Mouse (Mus musculus) right cerebral cortex, postnatal 25 days (tissue): ENCODE results near the gene Flrt1.

ENCODE experiments used
- DNase-seq: peaks from one replicate; pipeline ENCODE4 v3.0.0; 2022

Flrt1 gene

DNA sequence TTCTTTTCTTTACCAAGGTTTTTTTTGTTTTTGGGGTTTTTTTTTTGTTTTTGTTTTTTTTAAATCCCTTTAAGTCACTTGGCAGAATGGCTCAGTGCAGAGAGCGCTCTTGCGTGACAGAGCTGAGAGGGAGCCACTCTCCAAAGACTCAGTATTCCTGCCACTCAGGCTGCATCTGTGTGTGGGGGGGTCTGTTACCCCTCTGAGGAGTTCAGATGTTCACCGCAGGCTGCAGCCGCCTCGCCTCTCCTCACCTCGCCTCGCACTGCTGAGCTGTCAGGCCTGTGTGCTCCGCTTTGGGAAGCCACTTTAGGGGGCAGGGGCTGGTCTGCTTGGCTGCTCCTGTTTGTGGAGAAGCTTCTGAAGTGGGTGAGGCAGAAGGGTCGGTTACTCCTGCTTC, at the start of gene Flrt1:
Gene Flrt1, minus strand, starts transcription at position 186 of the 400 bp plus-strand sequence.
- no peak for DNase-seq

DNA sequence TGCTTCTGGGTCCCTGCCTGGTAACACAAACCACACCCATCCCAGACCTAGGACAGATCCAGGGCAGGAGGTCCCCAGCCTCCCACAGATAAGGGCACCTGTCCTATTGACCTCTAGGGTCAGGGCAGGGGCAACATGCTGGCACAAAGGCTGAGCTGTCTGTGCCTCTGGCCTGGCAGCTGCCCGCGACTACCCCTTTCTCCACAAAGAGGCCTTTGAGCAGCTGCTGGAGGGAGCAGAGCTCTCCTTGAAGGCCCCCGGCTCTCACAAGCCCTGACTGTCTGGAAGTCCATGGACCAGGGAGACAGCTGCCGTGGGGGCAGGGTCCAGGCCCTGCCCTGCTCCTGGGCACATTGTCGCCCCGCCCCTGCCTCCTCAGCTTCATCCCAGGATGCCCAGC, 49.7 kb upstream of the Flrt1 start:
- DNase-seq, result no peak

DNA sequence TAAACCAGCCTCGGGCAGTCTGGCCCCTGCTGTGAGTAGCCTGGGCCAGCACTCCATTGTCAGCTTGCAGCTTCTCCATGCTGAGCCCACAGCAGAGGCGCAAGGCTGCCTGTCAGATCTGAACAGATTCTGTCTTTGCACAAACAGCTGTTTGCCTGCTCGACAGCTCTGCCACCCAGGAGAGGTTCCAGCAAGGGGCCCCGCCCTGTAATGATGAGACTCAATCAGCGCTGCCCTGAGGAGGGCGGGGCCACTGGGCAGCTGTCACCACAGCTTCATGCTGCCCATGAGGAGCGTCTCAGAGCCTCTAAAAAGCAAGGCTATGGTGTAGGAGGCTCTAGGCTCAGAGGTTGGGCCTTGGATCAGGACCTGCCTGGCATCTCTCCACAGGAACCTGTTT, 47.7 kb upstream of the Flrt1 start:
- no peak for DNase-seq

DNA sequence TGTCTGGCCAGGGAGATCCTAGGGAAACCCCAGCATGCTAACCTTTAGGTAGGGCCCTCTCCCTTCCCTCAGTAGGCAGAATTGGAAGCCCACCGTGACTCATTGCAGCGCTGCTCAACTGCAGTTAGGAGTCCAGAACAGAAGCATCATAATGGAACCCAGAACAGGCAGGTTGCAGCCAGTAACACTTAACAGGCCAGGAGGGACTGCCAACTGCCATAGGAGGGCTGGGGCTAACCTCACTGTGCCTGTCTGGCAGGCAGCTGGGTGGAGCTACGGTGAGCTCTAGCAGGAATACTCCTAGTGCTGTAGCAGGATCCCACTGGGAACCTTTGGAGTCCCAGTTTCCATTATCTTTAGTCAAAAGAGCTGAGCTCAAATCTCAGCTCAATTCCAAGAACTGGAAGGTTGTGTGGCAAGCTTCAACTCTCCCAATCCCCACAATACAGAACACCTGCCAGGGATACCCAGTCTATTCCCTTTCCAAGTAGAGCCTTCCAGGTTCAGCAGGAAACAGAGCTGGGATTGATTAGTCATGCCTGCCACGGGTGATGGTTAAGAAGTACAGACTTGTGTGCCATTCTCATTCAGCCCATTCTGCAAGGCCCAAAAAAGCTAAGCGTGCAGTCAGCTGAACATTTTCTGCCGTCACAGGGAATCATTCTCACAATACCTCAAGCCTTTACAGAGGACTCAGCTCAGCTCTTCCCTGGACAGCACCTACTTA, 46.6 kb upstream of the Flrt1 start:
- DNase-seq, result no peak

DNA sequence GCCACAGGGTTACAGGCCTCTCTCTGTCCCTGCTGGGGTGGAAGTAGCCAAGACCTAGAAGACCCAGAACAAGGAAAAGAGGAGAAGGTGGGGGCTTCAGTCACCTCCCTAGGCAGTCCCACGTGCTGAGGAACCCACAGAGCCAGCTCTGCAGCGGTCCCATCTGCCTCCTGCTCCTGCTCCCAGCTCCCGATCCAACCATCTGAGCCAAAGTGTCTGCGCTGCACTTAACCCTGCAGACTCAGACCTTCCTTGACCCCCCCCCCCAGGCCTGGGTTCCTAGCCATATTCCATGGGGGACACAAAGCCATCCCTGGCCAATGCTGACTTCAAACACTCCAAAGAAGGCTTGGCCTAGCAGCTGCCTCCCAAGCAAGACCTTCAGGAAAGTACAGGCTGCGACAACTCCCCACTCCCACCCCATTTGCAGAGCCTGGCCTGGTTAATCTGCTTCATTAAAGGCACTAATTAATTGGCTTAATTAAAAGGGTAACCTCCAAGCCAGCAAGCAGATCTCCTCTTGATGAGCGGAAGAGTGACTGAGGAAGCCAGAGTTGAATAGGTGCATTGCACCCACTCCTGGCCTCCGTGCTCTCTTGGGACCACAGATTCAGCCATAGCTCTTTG, 45.9 kb upstream of the Flrt1 start:
- no peak for DNase-seq

DNA sequence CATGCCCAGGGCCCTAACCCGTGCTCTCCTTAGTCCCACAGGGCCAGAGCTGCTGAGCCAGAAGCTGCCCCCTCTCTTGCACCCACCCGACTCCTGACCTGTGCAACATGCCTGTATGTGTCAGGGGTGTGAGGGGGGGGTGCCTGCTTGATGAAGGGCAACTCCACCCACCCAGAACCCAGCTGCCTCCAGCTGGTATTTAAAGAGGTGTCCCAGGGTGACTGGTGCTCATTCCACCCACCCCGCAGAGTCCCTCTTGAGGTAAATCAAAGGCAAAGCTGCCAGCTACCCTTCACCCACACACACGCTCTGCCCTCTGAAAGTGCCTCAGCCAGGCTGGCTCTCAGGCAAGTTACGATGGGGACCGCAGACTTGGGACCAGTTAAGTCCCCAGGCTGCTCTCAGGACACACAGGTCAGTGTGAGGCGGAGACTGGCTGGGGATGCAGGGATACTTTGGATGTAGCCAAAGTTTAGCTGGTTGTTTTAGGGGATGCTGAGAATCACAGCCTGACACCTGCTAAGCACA, 43.7 kb upstream of the Flrt1 start:
- DNase-seq, result no peak

DNA sequence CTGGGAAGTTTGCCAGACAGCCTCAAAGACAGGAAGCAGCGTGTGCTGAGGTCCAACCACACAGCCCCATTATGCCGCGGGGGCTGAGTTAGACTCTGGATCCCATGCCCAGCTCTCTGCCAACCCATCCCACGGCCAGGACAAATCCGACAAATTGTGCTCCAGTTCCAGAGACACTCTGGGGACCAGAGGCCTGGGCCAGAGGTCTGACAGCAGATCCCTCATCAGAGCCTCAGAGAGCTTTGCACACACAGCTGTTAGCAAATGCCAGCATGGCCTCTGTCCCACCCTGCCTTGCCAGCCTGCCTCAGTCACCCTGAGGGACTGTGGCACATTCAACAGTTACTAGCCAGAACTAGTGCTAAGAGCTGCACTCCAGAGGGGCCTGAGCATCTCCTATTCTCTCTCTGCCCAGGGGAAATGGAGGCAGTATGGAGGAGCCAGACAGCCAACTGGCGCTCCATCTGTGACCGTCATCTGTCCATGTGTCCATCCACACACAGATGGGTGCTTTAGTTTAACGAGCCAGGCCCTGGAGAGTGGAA, 43.1 kb upstream of the Flrt1 start:
- no peak for DNase-seq

DNA sequence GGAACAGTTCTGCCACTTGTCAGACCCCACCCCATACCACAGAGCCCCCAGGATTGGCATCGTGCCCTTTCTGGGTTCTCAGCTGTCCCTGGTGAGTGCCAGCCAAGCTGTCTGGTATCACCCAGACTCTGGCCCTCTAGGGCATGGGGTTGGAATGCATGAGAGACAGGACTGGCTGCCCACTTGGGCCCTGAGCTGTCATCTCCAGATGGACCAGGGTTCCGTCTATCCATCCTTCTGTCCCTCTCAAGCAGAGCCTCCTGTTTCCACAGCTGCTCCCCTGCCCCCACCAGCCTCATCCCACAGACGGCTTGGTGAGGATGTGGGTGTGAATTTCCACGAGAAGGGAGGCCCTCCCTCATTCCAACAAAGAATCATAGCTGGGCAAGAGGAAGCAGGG, 42.6 kb upstream of the Flrt1 start:
- DNase-seq, result peak; percentile 67

DNA sequence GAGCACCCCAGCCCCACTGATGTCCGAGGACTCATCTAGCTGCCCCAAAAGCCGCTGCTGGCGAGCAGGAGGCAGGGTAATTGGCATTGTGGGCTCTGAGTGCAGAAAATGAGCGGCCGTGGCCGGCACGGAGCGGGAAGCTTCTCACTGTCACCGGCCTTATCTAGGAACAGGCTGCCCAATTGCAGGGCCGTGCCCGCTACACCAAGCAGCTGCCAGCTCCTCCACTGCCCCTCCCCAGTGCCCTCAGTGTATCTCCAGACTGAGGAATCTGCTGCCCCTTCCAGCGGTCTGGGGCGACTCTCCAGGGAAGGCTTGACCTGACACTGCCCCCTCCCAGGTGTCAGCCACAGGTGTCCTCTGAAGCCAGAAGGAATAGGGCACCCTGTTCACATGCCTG, 40.8 kb upstream of the Flrt1 start:
- no peak for DNase-seq

DNA sequence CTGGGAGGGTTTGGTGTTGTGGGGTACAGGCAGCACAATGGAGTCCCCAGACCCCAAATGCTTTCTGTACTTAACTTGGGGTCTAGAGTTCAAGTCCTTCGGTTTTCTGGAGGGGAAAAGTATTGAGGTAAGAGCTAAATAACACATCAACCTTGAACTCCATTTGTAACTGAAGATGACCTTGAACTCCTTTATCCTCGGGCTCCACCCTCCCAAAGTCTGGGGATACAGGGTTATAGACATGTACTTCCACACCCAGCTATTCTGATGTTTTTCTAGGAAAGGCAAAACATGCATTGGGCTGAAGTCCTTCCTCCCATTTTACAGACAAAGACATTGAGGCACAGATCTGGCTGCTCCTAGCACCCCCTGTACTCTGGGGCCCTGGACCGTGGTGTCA, 38.9 kb upstream of the Flrt1 start:
- no peak for DNase-seq

DNA sequence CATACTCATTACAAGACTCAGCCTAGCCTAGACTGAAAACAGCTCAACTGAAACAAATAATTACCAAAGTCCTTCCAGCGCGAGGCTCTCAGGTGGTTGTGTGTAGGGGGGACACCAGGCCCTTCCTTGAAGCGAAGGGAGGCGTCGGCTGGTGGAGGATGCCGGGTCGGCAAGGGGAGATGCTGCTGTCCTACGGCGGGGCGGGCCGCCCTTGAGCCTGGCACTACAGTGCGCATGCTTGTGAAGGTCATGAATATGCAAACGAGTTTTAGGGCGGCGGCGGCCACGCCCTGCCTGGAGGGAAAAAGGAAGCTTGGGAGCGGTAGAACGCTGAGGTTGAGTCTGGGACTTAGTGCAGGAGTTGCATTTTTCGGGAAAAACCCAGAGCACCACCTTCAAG, 38.3 kb upstream of the Flrt1 start:
- DNase-seq, result peak; percentile 64

DNA sequence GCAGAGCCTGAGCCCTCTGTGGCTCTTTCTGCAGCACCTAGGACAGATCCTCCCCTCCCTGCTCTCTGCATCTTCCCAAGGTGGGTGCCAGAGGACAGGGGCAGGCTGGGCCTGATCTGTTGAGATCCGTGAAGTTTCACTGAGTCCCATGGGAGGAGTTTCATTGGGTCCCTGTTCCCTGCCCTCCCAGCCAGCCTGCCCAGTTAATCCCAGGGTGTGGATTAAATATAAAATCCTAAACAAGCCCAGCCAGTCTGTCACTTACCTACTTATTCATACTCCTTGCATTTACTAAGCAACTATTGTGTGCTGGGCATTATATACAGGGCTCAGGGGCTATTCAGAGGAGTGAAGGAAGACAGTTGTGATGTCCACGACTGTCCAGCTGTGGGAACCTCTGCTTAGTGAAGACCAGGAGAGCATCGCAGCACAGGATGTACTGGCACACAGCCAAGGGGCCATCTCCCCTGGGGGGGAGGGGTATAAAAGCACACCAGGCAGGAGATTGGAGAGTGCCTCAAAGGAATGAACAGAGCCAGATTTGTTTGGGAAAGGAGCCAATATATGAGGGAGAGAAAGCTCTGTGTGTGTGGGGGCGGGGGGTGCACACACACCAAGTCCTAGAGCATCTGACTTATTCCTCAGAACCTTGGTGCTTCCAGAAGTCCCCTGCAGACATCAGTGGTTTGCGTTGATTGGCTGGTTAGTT, 36.8 kb upstream of the Flrt1 start:
- no peak for DNase-seq

DNA sequence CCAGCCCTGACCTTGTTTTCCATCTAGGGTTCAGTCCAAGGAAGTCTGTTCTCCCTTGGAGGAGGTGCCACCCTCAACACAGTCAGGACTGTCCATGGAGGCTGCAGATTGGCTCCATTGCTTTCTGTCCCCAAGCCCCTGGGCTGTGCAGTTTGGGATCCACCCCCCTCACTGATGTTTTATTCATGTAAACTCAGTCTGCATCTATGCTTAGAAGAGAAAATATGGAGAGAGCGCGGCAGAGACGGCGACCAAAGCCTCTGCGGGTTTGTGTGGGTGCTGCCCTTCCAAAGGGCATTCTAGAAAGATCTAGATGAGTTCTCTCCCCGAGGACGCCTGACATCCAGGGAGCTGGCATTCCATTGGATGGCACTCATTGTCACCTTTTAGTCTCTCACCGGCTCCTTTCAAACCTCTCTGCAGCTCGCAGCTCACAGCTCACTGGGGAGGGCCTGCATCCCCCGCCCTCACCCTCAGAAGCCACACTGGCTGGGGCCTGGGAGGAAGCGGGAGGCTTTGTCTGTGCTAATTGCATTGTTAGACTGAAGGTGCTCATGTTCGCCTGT, 35.4 kb upstream of the Flrt1 start:
- peak; percentile 44 for DNase-seq

DNA sequence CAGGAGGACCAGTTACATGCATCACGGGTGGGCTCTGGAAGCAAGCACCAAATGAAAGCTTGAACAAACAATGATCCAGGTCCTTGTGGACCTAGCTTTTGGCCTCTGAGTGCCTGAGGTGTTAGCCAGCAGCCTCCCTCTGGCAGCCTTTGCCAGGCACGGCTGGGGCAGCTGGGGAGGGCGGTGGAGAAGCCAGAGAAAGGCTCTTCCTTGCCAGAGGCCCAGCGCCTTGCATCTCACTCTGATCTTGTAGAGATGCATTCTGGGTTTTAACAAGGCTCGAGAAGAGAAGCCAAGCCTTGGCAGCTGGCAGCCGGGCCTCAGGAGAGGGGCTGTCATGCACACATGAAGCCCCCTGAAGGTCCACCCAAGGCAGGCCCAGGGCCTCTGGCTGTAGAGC, 34.8 kb upstream of the Flrt1 start:
- peak; percentile 40 for DNase-seq

DNA sequence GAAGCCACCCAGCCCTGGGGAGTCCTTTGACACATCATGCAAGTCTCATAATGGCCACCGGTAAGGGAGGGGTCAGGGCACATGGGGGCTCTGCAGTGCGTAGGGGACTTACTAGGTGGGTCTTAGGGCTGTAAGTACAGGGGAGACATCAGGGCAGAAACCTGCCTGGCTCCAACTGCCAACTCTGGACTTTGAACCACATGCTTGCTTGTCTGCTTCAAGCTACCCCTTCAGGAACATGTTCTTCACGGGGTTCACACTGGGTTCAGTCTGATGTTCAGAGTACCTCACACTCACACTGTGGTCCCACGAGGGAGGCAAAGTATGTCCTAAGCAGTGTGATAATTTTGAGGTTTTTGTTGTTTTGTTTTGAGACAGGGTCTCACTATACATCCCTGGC, 33.8 kb upstream of the Flrt1 start:
- no peak for DNase-seq

DNA sequence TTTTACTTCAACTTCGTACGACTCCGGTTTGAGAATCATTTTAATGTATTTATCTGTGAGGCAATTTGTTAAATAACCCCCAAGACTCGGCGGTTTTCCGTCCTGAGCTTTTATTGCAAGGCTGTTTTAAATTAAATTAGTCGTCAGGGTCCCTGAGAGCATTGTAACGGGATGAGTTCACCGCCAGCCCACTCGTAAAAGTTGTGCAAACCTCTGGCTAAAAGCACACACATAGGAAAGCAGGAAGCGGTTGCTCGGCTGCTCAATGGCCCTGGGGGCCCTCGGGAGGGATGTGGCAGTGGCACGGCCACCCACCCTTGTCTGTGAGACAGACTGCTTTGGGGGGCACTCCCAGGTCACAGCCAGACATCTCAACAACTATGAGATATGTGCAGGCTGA, 32.8 kb upstream of the Flrt1 start:
- DNase-seq, result no peak

DNA sequence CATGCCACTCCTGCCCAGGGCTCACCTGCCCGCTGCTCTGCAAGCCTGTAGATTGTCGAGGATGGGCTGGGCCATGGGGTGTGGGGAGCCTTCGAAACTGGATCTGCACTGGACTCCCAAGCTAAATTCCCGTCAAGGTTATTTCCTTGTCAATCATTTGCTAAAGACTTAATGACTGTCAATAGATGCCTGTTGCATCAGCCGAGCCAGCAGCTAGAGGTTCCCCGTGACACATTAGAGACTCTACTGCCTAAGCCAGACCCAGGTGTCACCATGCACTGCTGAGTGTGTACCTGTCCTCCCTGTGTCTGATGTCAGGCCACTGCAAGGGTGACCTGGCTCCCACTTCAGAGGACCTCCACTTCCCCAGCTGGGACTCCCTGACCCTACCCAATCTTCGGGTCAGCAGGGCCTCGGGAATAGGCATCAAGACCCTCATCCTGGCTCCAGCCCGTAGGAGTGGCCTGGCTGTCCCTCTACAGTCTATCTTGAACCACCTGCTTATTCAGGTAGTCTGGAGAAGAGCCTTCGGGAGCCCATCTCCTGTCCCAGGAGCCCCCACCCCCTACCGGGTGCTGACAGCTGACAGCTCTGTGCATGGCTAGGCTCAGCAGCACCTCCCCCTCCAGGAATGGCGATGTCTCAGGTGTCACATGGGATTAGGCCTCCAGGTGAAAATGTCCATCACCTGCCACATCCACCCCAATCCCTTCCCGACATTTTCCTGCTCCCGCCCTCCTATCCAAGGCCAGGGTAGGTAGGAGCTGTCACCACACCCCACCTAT, 31.4 kb upstream of the Flrt1 start:
- DNase-seq, result no peak

DNA sequence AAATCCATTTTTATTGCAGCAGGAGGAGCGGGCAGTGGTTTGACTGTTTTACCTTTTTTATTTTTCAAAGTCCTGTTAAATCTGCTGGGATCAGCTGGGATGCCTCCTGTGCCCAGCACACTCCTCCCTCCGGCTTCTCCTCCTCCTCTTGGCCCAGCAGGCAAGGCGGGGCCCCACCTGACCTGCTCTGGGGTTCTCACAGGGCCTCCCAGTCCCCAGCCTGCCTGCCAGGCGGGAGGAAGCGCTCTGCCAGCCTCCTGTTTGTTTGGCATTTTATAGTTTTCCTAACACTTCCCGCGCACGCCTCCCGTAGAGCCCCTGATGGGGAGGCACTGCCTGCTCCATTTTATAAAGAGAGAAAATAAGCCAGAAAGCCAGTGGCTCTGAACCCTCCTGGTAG, 30.5 kb upstream of the Flrt1 start:
- peak; percentile 39 for DNase-seq

DNA sequence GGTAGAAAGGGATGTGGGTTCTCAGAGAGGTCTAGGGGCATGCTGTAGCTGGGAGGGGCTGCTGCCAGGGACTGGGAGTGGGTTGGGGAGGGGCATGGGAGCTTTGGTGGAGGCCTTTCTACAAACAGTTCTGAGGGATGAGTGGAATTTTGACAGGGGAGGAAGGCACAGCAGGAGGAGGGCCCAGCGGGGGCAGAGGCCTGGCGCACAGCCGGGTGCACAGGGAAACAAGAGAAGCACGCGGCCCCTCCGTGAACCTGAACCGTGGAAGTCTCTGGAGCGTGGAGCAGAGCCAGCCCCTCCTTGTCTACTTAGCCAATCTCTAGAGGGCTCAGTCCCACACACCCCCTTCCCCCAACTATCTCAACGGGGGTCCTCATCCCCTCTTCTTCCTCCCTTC, 30.0 kb upstream of the Flrt1 start:
- no peak for DNase-seq

DNA sequence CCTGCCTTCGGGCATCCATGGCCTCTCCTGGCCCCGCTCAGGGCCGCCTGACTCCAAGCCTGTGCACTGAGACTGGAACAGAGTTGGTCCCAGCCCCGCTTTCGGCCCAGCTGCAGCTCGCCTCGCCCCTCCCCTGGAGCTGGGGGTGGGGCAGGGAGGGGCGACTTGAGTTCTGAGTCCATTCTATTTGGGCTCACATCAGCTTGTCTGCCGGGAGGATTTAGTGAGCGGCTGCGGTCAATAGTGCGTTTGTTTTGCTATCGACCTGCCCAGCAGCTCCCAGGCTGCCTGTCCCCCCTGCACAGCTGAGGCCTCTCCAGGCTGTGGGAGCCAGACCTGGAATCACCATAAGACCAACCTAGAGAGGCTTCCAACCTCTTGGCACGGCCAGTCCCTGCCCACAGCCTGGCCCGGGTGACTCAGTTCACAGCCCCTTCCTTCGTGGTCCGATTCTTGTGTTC, 29.1 kb upstream of the Flrt1 start:
- DNase-seq, result no peak

DNA sequence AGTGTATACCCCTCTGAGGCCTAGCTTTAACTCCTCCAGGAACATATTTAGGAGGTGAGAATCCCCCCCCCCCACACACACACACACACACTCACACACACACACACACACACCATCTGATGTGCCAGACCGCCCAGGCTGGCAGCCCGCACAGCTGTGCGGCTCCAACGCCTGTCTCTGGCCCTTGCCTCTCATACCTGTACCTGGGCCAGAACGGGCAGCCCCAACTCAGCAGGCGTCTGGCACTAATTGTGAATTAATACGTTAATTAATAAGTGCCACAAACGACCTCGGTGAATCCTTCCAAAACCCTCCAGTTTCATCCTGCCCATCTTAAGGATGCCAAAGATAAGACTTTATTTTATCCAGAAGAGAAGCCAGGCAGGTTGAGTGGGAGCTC, 27.9 kb upstream of the Flrt1 start:
- no peak for DNase-seq

DNA sequence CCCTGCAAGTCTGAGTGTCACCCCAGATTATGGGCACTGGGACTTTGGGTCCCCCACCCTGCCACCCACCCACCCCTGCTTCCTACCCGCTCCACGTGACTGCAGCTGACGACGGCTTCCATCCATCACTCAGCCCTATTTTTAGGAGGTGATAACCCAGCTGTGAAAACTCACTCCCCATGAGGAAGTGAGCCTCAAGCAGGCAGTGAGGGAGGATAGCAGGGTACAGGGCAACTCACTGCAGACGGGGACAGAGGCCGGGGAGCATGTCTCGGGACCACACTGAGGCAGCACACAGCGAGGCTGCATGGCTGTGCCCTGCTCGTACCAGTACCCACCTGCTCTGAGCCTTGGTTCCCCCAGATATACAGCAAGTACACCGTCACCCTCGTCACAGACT, 24.8 kb upstream of the Flrt1 start:
- no peak for DNase-seq
